Mouse (Mus musculus): ENCODE results near the gene Arrdc2. TPM values are rescaled to one million over a fixed set of nuclear protein-coding genes. Genes with fewer than 3 reads are reported as not detected.

Arrdc2 gene
- polyA plus RNA-seq (2014; fragmentation: Illumina TruSeq; extraction: RNeasy Lipid Tissue Mini Kit (QIAGEN cat#74804); ENCODE audit: low read depth, low replicate concordance) = 2.8 TPM

GRCm38 (mm10) chr8:70839408-70840351 lies at the start of gene Arrdc2:
Gene Arrdc2 (minus strand): TSS chr8:70839720.

GRCm38 (mm10) chr8:70873364-70873985 lies 34.0 kb upstream of the Arrdc2 start, which contains the start of gene Ccdc124:
Gene Ccdc124 (minus strand): TSS chr8:70873935.

GRCm38 (mm10) chr8:70862824-70863641 lies 23.5 kb upstream of the Arrdc2 start, which contains the start of gene Kcnn1:
Gene Kcnn1 (minus strand): TSS chr8:70863258.

GRCm38 (mm10) chr8:70808239-70808638 lies 31.3 kb downstream of the Arrdc2 start, which contains the start of gene Il12rb1:
Gene Il12rb1 (plus strand): TSS chr8:70808449.

GRCm38 (mm10) chr8:70804481-70805206 lies 34.9 kb downstream of the Arrdc2 start, which contains the start of gene Mast3:
Gene Mast3 (minus strand): TSS chr8:70805054.

Other genes with a start within 250 kb of the Arrdc2 start
- not detected for gene Isyna1, start 245.3 kb downstream of the Arrdc2 start, polyA plus RNA-seq (2014; fragmentation: Illumina TruSeq; extraction: RNeasy Lipid Tissue Mini Kit (QIAGEN cat#74804); ENCODE audit: low read depth, low replicate concordance)
- not detected for gene Ssbp4, start 230.8 kb downstream of the Arrdc2 start, polyA plus RNA-seq (2014; fragmentation: Illumina TruSeq; extraction: RNeasy Lipid Tissue Mini Kit (QIAGEN cat#74804); ENCODE audit: low read depth, low replicate concordance)
- 0.85 TPM for gene Lrrc25, start 223.6 kb downstream of the Arrdc2 start, polyA plus RNA-seq (2014; fragmentation: Illumina TruSeq; extraction: RNeasy Lipid Tissue Mini Kit (QIAGEN cat#74804); ENCODE audit: low read depth, low replicate concordance)
- gene Gdf15, start 207.3 kb downstream of the Arrdc2 start, polyA plus RNA-seq (2014; fragmentation: Illumina TruSeq; extraction: RNeasy Lipid Tissue Mini Kit (QIAGEN cat#74804); ENCODE audit: low read depth, low replicate concordance) = not detected
- 17.3 TPM for gene Pgpep1, start 179.3 kb downstream of the Arrdc2 start, polyA plus RNA-seq (2014; fragmentation: Illumina TruSeq; extraction: RNeasy Lipid Tissue Mini Kit (QIAGEN cat#74804); ENCODE audit: low read depth, low replicate concordance)
- gene Lsm4, start 166.5 kb downstream of the Arrdc2 start, polyA plus RNA-seq (2014; fragmentation: Illumina TruSeq; extraction: RNeasy Lipid Tissue Mini Kit (QIAGEN cat#74804); ENCODE audit: low read depth, low replicate concordance) = 0.61 TPM
- 8.1 TPM for gene Jund, start 140.8 kb downstream of the Arrdc2 start, polyA plus RNA-seq (2014; fragmentation: Illumina TruSeq; extraction: RNeasy Lipid Tissue Mini Kit (QIAGEN cat#74804); ENCODE audit: low read depth, low replicate concordance)
- gene Iqcn, start 136.3 kb downstream of the Arrdc2 start, polyA plus RNA-seq (2014; fragmentation: Illumina TruSeq; extraction: RNeasy Lipid Tissue Mini Kit (QIAGEN cat#74804); ENCODE audit: low read depth, low replicate concordance) = not detected
- gene Gm3336, start 121.2 kb downstream of the Arrdc2 start, polyA plus RNA-seq (2014; fragmentation: Illumina TruSeq; extraction: RNeasy Lipid Tissue Mini Kit (QIAGEN cat#74804); ENCODE audit: low read depth, low replicate concordance) = not detected
- 1.1 TPM for gene Pde4c, start 116.0 kb downstream of the Arrdc2 start, polyA plus RNA-seq (2014; fragmentation: Illumina TruSeq; extraction: RNeasy Lipid Tissue Mini Kit (QIAGEN cat#74804); ENCODE audit: low read depth, low replicate concordance)
- gene Rab3a, start 85.0 kb downstream of the Arrdc2 start, polyA plus RNA-seq (2014; fragmentation: Illumina TruSeq; extraction: RNeasy Lipid Tissue Mini Kit (QIAGEN cat#74804); ENCODE audit: low read depth, low replicate concordance) = 0.56 TPM
- 0.85 TPM for gene Mpv17l2, start 78.8 kb downstream of the Arrdc2 start, polyA plus RNA-seq (2014; fragmentation: Illumina TruSeq; extraction: RNeasy Lipid Tissue Mini Kit (QIAGEN cat#74804); ENCODE audit: low read depth, low replicate concordance)
- 0.93 TPM for gene Pik3r2, start 63.0 kb downstream of the Arrdc2 start, polyA plus RNA-seq (2014; fragmentation: Illumina TruSeq; extraction: RNeasy Lipid Tissue Mini Kit (QIAGEN cat#74804); ENCODE audit: low read depth, low replicate concordance)
- gene Mast3, start 34.7 kb downstream of the Arrdc2 start, polyA plus RNA-seq (2014; fragmentation: Illumina TruSeq; extraction: RNeasy Lipid Tissue Mini Kit (QIAGEN cat#74804); ENCODE audit: low read depth, low replicate concordance) = 2.1 TPM
- not detected for gene Il12rb1, start 31.3 kb downstream of the Arrdc2 start, polyA plus RNA-seq (2014; fragmentation: Illumina TruSeq; extraction: RNeasy Lipid Tissue Mini Kit (QIAGEN cat#74804); ENCODE audit: low read depth, low replicate concordance)
- 0.66 TPM for gene Kcnn1, start 23.5 kb upstream of the Arrdc2 start, polyA plus RNA-seq (2014; fragmentation: Illumina TruSeq; extraction: RNeasy Lipid Tissue Mini Kit (QIAGEN cat#74804); ENCODE audit: low read depth, low replicate concordance)
- 0.29 TPM for gene Ccdc124, start 34.2 kb upstream of the Arrdc2 start, polyA plus RNA-seq (2014; fragmentation: Illumina TruSeq; extraction: RNeasy Lipid Tissue Mini Kit (QIAGEN cat#74804); ENCODE audit: low read depth, low replicate concordance)
- gene Slc5a5, start 53.0 kb upstream of the Arrdc2 start, polyA plus RNA-seq (2014; fragmentation: Illumina TruSeq; extraction: RNeasy Lipid Tissue Mini Kit (QIAGEN cat#74804); ENCODE audit: low read depth, low replicate concordance) = not detected
- 58.9 TPM for gene Rpl18a, start 57.7 kb upstream of the Arrdc2 start, polyA plus RNA-seq (2014; fragmentation: Illumina TruSeq; extraction: RNeasy Lipid Tissue Mini Kit (QIAGEN cat#74804); ENCODE audit: low read depth, low replicate concordance)
- gene Map1s, start 66.2 kb upstream of the Arrdc2 start, polyA plus RNA-seq (2014; fragmentation: Illumina TruSeq; extraction: RNeasy Lipid Tissue Mini Kit (QIAGEN cat#74804); ENCODE audit: low read depth, low replicate concordance) = not detected

Data from liver, adult 10 weeks (tissue).